Mouse (Mus musculus): ENCODE measurements around the gene Thada.

GRCm38 (mm10) chr17:84380340-84380739 lies 85.7 kb downstream of the Thada start:
- no peak for TF ChIP-seq CTCF (IDR thresholded peaks at IDR 0.05; ENCODE audit: low read depth)
- no peak for TF ChIP-seq EP300 (optimal IDR thresholded peaks at IDR 0.05)

Data from stomach, postnatal 0 days (tissue).